Mouse (Mus musculus) heart, embryonic 11.5 days (tissue): Measurements from ENCODE around the gene Dusp23. TPM values are rescaled to one million over a fixed set of nuclear protein-coding genes. Genes with fewer than 3 reads are reported as not detected.
A peak's percentile ranks its signal among the peaks of the same experiment; 100 is the strongest.

Source experiments
- ATAC-seq: fragments of 200-750 bp; cut with Nextera tagmentation; replicated peaks from 2 replicates; pipeline ENCODE4 v1.8.0; 2017; ENCODE audit warnings: moderate library complexity; ENCODE audit not compliant: insufficient number of reproducible peaks, low FRiP score, low TSS enrichment
- H3K27ac ChIP-seq: fragments of 300-500 bp; sonication (generic); 2 replicates; pipeline ENCODE4 v1.5.1; 2014; ENCODE audit warnings: mild to moderate bottlenecking, low read depth, low read length
- H3K27me3 ChIP-seq: fragments of 300-500 bp; sonication (generic); 2 replicates; pipeline ENCODE4 v1.6.1; 2014; ENCODE audit warnings: mild to moderate bottlenecking, low read length, mixed read lengths; ENCODE audit not compliant: control insufficient read depth, insufficient read depth
- H3K36me3 ChIP-seq: fragments of 300-500 bp; sonication (generic); 2 replicates; pipeline ENCODE4 v1.6.1; 2014; ENCODE audit warnings: mild to moderate bottlenecking, low read length, moderate library complexity, mixed read lengths; ENCODE audit not compliant: control insufficient read depth, insufficient read depth
- H3K4me1 ChIP-seq: fragments of 300-500 bp; sonication (generic); 2 replicates; pipeline ENCODE4 v1.6.1; 2014; ENCODE audit warnings: low read length; ENCODE audit not compliant: control insufficient read depth, insufficient read depth
- H3K4me2 ChIP-seq: fragments of 300-500 bp; sonication (generic); 2 replicates; pipeline ENCODE4 v1.6.1; 2014; ENCODE audit warnings: mild to moderate bottlenecking, moderate library complexity
- H3K4me3 ChIP-seq: fragments of 300-500 bp; sonication (generic); 2 replicates; pipeline ENCODE4 v1.5.1; 2014; ENCODE audit warnings: low read depth, low read length
- H3K9ac ChIP-seq: fragments of 300-500 bp; sonication (generic); 2 replicates; pipeline ENCODE4 v1.6.1; 2014; ENCODE audit warnings: mild to moderate bottlenecking, low read depth, low read length, moderate library complexity
- H3K9me3 ChIP-seq: fragments of 300-500 bp; sonication (generic); replicated peaks from 2 replicates; pipeline ENCODE4 v1.6.1; 2016; ENCODE audit warnings: low read length; ENCODE audit not compliant: control insufficient read depth
- WGBS: fragments of 180-500 bp; shearing (Covaris S2); extraction: QIAGEN DNeasy Blood & Tissue Kit; methylation state at CpG from one replicate; pipeline ENCODE4 v1.1.7; 2014; ENCODE audit not compliant: insufficient replicate concordance; 5-methylcytosine and 5-hydroxymethylcytosine counted together
- polyA plus RNA-seq: library from polyadenylated mRNA; unstranded; fragments of >200 nt; fragmentation: Nextera tagmentation; extraction: Ambion mirVana; gene quantifications from 2 replicates; pipeline ENCODE4 v1.2.1, GENCODE M21; 2014

The Dusp23 gene
- polyA plus RNA-seq, 1 experiment from 2014 or later, result 14.5 TPM

DNA sequence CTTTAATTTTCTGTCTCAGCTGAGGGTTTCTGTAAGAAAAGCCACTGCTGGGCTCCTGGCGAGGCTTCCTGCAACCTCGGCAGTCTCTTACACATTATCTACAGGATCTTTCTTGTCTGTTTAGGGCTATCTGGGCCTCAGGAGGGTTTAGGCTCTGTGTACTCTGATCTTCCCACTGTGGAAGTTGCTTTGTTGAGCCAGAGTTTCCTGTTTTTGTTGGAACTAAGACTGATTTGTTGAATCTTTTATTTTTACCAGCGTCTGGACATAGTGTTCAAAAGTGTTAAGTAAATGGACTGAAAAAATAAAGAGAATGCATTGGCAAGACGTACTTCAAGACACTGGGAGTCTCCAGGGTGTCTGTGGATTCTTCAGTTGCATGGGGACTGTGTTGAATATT lies 2.5 kb upstream of the Dusp23 start:
- peaks cover 8% of the 10 kb centered on the region for H3K4me1 ChIP-seq
- H3K27ac ChIP-seq, result peak overlapping the region; percentile 29; the same call in 1 of the 2 replicates
- no peaks in the 10 kb centered on the region for H3K9me3 ChIP-seq
- ATAC-seq, result no peak
- H3K36me3 ChIP-seq, result no peaks in the 10 kb centered on the region
- H3K4me2 ChIP-seq, result no peak overlapping the region
- no peak overlapping the region for H3K4me3 ChIP-seq
- no peak overlapping the region for H3K9ac ChIP-seq
- 35% methylated on average over 4 of the region's 4 CpGs for WGBS
- H3K27me3 ChIP-seq, result no peaks in the 10 kb centered on the region

DNA sequence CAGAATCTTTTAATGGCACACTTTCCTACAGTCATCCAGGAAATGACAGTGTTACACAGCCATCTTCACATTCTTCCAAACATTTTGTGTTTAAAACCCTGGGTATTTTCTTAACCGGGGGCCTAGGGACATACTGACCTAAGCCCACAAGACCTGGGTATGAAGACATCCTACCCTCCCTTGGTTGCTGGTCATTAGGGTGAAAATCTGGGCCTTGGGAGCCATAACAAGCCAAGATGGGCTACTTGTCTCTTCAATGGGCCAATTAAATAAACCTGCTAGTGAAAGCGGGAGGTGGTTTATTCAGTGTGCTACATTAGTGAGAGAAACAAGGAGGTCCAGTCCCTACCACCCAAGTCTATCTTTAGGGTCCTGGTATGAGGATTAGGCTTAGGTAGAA lies 1.4 kb upstream of the Dusp23 start:
- ATAC-seq, result no peak
- no peak overlapping the region for H3K4me3 ChIP-seq
- H3K4me2 ChIP-seq, result no peak overlapping the region
- no peak overlapping the region for H3K9ac ChIP-seq
- WGBS, result 79% methylated on average over 2 of the region's 2 CpGs
- no peaks in the 10 kb centered on the region for H3K27me3 ChIP-seq
- H3K27ac ChIP-seq, result no peak overlapping the region
- no peaks in the 10 kb centered on the region for H3K9me3 ChIP-seq
- H3K4me1 ChIP-seq, result peaks cover 8% of the 10 kb centered on the region
- no peaks in the 10 kb centered on the region for H3K36me3 ChIP-seq

DNA sequence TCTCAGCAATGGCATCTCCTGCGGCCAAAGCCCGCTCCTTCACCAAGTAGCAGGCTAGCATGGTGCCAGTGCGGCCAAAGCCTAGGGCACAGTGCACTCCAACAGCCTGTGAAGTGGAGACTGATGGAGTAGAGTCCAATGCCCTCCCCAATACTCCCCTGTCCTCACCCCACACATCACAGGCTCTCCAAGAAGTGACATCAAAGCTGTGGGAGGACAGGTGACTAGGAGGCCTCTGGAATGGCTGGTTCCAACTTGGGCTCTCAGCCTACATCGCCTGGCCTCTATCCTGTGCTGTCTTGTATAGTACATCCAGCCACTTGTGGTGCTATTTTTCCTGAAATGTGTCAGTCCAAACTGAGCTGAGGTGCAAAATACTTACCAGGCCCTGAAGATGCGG lies 1.0 kb downstream of the Dusp23 start:
- no peaks in the 10 kb centered on the region for H3K36me3 ChIP-seq
- H3K27me3 ChIP-seq, result no peaks in the 10 kb centered on the region
- no peak overlapping the region for H3K4me2 ChIP-seq
- H3K9ac ChIP-seq, result no peak overlapping the region
- H3K9me3 ChIP-seq, result no peaks in the 10 kb centered on the region
- no peak for ATAC-seq
- H3K27ac ChIP-seq, result no peak overlapping the region
- no peak overlapping the region for H3K4me3 ChIP-seq
- WGBS, result 82% methylated on average over 5 of the region's 5 CpGs
- peaks cover 8% of the 10 kb centered on the region for H3K4me1 ChIP-seq

DNA sequence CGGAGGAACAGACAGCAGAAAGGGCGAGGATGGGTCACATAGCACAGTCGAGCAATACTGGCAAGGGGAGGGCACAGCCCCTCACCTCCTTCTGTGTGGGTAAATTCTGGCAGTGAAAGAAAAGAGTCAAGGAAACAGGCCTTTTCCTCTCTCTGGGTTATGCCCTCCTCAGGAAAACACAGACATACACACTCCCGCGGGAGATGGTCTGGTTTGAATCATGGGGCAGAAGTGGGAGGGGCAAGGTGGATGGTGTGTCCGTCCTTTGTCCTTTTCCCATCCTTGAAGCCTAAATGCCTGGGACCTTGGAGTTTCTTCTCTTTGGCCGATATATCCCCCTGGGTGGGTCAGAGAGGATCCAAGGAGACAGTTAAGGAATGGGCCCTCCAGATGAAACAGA lies 2.9 kb downstream of the Dusp23 start:
- Histone ChIP-seq H3K9me3 (no peaks in the 10 kb centered on the region), H3K36me3 (no peaks in the 10 kb centered on the region), H3K27me3 (no peaks in the 10 kb centered on the region), H3K4me1 (peaks cover 4% of the 10 kb centered on the region; the same call in 1 of the 2 replicates), H3K4me2 (no peak overlapping the region), H3K4me3 (no peak overlapping the region), H3K9ac (no peak overlapping the region), H3K27ac (no peak overlapping the region)
- ATAC-seq, result no peak
- 55% methylated on average over 7 of the region's 7 CpGs for WGBS

DNA sequence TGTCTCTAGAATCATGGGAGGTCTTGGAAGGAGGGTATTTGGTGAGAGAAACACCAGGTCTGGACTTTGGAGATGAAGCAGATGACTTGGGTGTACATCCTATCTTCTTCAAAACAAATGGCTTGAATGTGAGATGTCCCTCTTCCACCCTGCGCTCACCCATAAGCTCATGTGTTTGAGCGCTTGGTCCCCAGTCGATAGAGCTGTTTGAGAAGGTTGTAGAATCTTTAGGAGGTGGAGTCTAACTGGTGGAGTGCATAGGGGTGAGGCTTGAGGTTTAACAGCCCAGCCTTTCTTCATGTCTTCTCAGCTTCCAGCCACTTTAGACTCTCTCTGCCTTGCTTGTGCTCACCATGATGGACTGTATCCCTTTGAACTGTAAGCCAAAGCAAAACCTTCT lies 6.5 kb downstream of the Dusp23 start:
- Histone ChIP-seq H3K27me3 (no peaks in the 10 kb centered on the region), H3K36me3 (no peaks in the 10 kb centered on the region), H3K4me3 (no peak overlapping the region), H3K9ac (no peak overlapping the region), H3K27ac (no peak overlapping the region), H3K9me3 (no peaks in the 10 kb centered on the region), H3K4me2 (no peak overlapping the region), H3K4me1 (no peaks in the 10 kb centered on the region)
- ATAC-seq, result no peak
- WGBS, result 83% methylated on average over 3 of the region's 3 CpGs

DNA sequence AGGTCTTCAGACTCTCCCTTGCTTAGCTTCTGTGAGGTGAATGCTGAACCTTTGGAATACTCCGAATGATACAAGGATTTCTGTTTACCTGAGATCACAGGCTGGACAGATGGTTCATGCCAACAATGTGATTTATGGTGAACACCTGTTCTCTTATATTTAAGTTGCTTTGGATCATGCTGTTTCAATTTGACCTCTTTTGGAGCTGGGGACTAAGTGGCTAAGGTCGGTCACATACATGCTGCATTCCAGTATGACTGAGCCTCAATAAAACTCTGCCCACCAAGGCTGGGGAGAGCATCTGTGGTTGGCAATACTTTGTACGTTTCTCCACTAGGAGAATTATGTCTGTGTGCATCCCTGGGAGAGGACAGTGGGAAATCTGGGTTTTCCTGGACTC lies 8.7 kb downstream of the Dusp23 start:
- no peak for ATAC-seq
- no peaks in the 10 kb centered on the region for H3K9me3 ChIP-seq
- 72% methylated on average over 3 of the region's 3 CpGs for WGBS
- H3K4me2 ChIP-seq, result no peak overlapping the region
- H3K27me3 ChIP-seq, result no peaks in the 10 kb centered on the region
- H3K4me1 ChIP-seq, result no peaks in the 10 kb centered on the region
- H3K9ac ChIP-seq, result no peak overlapping the region
- H3K4me3 ChIP-seq, result no peak overlapping the region
- no peak overlapping the region for H3K27ac ChIP-seq
- no peaks in the 10 kb centered on the region for H3K36me3 ChIP-seq

DNA sequence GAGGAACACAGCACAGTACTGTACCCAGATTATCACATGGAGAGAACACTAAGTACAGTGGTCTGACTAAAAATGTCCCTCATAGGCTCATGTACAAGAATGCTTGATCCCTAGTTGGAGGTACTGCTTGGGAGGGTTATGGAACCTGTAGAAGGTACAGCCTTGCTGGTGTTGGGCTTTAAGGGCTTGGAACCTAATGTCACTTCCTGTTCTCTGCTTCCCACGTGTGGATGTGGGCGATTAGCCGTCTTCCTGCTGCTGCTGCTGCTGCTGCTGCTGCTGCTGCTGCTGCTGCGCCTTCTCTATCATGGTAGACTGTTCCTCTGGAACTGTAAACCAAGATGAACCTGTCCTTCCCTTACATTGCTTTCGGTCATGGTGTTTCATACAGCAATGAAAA lies 9.2 kb downstream of the Dusp23 start:
- no peaks in the 10 kb centered on the region for H3K4me1 ChIP-seq
- H3K4me2 ChIP-seq, result no peak overlapping the region
- no peaks in the 10 kb centered on the region for H3K9me3 ChIP-seq
- 62% methylated on average over 5 of the region's 5 CpGs for WGBS
- no peaks in the 10 kb centered on the region for H3K27me3 ChIP-seq
- H3K27ac ChIP-seq, result no peak overlapping the region
- no peak for ATAC-seq
- H3K4me3 ChIP-seq, result no peak overlapping the region
- H3K36me3 ChIP-seq, result no peaks in the 10 kb centered on the region
- no peak overlapping the region for H3K9ac ChIP-seq

DNA sequence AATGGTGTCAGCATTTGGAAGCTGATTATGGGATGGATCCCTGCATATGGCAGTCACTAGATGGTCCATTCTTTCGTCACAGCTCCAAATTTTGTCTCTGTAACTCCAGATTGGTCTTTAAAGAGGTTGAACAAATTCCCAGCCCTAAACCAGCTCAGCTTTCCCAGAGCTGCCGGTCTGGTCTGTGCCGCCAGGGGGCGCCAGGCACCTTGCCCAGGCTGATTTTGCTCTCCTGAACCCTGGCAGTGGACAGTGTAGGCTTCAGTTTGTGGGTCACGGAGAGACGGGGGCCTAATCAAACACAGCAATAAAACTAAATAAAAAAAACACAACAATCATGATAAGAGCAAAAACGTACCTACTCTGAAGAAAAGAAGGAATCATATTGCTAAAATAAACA lies 13.5 kb downstream of the Dusp23 start:
- no peak overlapping the region for H3K4me3 ChIP-seq
- H3K4me2 ChIP-seq, result no peak overlapping the region
- no peak overlapping the region for H3K27ac ChIP-seq
- H3K36me3 ChIP-seq, result no peaks in the 10 kb centered on the region
- H3K27me3 ChIP-seq, result no peaks in the 10 kb centered on the region
- WGBS, result 16% methylated on average over 7 of the region's 7 CpGs
- ATAC-seq, result no peak
- no peaks in the 10 kb centered on the region for H3K9me3 ChIP-seq
- peaks cover 3% of the 10 kb centered on the region; the same call in 1 of the 2 replicates for H3K4me1 ChIP-seq
- H3K9ac ChIP-seq, result no peak overlapping the region

DNA sequence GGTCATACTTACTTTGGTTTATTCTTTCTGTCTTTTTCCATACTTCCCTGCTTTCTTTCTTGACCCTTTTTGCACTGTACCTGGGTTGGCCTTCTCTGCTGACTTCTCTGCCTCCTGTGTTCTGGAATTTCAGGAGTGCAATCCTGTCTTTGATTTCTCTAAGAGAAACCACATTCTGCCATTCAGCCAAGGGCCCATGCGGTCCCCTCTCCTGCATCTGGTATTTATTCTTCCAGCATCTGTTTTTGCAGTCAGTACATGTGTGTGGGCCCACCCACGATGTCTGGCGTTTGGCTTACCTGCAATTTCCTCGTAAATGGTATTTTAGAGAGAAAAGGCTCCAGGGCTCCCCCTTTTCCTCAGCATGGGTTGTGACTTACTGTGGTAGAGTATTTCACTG lies 14.6 kb downstream of the Dusp23 start:
- ATAC-seq, result no peak
- no peak overlapping the region for H3K4me2 ChIP-seq

More for the DNA sequence above, 14.6 kb downstream of the Dusp23 start:
- no peaks in the 10 kb centered on the region for H3K27me3 ChIP-seq
- H3K27ac ChIP-seq, result no peak overlapping the region
- H3K9me3 ChIP-seq, result no peaks in the 10 kb centered on the region
- H3K9ac ChIP-seq, result no peak overlapping the region
- H3K4me1 ChIP-seq, result peaks cover 3% of the 10 kb centered on the region; the same call in 1 of the 2 replicates
- H3K36me3 ChIP-seq, result no peaks in the 10 kb centered on the region
- WGBS, result 77% methylated on average over 4 of the region's 4 CpGs
- no peak overlapping the region for H3K4me3 ChIP-seq
